Mouse (Mus musculus): ENCODE measurements around the gene Maff. TPM values are rescaled to one million over a fixed set of nuclear protein-coding genes. Genes with fewer than 3 reads are reported as not detected.

The Maff gene
- 1 to 10 TPM in 2 of 3 experiments, under 1 TPM in 1; 0.84 to 5.5 (median 1.5) TPM for polyA plus RNA-seq (2017; shearing (Covaris generic))

DNA sequence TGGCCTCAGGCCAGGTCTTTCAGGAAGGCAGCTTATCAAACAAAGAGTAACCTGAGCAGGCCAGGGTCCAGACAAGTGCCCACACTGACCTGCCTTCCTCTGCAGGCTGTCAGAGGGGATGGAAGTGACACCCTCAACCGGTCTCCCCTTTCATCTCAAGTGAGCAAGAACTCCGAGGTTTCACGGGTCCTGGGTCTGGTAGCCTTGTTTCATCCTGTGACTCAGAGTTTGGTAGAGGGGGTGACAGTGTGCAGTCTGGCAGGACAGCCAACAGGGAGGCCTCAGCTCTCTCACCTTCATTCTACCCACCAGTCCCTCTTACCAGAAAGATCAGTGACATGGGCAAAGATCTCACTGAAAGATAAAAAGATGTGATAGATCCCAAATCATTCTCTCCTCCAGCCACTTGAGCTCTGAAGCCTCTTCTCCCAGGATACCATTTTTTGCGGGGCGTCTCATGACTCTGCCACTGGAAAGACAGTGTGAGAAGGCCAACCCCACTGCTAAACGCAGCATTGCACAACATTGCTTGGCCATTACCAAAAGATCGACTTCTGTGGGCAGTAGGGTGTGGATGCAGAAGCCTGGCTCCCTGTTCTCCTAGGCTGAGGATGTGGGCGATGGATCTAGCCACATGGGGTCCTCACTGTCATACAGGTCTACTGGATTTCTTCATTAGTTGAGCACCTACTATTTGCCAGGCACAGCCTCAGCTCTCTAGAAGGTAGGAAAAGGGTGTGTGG lies at the start of gene Maff:
Gene Maff (plus strand): TSS at position 571 of the 743 bp plus-strand sequence.
- no peak for ATAC-seq

DNA sequence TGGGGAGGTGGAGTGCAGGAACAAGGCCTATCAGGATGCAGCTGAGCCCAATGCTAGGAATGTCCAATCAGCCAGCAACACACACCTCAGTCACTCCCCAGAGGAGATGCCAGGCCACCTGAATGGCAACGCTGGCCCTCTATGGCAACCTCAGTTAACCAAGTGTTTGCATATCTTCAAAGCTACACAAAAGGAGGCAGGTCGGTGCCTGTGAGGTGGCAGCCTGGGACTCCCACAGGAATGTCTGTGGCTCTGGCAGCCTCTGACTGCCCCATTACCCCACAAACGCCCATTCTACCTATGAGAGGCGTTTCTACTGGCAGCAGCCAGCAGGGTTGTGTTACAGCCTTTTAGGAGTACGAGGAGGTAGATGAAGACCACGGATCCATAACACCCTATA lies 47.9 kb upstream of the Maff start:
- no peak for ATAC-seq

DNA sequence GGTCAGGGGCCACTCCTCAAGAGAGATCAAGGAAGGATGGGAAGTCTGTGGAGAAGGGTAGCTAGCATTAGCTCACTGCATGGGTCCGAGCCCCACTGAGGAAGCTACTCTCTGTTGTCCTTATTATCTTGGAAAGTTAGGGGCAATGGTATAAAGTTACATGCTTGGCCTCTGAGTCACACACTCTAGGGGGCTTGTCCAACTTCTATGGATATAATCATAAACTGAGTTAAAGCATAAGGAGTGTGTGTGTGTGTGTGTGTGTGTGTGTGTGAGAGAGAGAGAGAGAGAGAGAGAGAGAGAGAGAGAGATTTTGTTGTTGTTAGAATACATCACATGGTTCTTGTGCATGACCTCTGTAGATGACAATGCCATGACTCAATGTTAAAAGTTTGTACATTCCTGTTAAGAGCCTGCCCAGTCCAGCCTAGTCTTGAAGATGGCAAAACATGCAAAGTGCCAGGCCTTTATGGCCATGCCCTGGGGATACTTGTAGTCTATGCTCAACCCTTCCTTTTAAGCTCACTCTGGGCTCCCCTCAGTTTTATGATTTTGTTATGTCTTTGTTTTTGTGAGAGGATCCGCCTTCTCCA lies 46.8 kb upstream of the Maff start:
- no peak for ATAC-seq

DNA sequence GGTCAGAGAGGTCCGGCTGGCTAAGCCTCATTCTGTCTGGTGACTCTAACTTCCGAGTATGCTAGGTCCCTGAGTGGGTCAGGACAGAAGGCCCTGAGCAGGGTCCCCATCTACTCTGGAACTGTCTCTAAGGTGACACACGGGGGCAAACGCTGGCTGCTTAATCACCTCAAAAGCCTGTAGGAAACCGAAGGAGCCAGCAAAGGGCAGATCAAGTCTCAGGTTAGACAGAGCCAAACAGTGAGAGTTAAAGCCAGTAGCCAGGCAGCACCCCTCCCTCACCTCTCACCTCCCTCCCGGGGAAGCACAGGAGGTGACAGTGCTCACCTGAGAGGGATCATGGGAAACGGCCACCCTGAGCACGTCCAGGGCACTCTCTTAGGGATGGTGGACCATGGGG lies 42.7 kb upstream of the Maff start:
- no peak for ATAC-seq

DNA sequence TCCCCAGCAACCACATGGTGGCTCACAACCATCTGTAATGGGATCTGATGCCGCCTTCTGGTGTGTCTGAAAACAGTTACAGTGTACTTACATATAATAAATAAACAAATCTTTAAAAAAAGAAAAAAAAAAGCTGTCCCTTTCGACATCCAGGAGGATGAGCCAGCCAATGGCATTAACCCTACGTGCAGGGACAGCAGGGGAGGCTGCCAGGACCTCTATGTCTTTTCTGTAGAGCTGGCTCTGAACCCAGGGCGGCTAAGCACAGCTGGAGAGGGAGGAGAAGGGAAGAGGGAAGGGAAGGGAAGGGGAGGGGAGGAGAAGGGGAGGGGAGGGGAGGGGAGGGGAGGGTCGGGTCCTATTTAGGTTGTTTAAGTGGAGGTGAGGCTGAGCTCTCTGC lies 41.6 kb upstream of the Maff start:
- ATAC-seq: no peak

DNA sequence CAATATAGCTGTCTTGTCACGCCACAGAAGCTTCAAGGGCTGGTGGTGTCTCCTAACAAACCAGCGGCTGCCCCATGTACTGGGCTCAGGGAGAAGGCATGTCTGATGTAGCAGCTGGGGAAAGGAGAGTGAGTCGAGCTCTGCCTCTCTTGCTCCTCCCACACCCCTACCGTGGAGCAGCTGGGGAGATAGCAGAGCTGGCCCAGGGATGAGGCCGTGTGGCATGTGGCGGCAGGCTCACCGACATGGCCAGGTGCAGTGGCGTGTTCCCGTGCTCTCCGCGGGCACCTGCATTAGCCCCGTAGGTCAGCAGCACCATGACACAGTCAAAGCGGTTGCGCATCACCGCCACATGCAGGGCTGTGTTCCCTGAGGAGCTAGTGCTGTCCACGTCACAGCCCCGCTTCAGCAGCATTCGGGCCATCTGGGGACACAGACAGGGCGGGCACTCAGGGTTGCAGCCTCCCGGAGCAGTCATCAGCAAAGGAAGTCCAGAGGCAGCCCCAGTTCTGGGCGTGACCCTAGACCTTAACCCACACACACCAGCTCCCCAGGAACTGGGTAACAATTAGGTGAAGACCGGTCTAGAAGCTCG lies 40.3 kb upstream of the Maff start:
- ATAC-seq: no peak

DNA sequence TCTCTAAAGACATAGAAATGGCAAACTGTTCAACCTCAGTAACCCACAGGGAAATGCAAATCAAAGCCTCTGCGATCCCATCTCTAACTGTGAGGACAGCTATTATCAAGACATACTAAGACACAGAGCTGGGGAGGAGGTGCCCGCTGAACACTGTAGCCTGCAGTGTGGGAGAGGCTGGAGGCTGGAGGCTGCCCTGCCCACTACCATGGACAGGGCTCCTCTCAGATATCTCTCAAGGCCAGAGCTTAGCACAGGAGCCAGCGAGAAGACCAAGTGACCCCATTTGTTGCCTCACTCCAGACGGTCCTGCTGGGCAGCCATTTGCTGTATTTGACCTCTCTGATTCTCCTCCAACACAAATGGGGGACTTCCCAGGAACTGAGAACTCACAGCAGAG lies 38.6 kb upstream of the Maff start:
- ATAC-seq: no peak

DNA sequence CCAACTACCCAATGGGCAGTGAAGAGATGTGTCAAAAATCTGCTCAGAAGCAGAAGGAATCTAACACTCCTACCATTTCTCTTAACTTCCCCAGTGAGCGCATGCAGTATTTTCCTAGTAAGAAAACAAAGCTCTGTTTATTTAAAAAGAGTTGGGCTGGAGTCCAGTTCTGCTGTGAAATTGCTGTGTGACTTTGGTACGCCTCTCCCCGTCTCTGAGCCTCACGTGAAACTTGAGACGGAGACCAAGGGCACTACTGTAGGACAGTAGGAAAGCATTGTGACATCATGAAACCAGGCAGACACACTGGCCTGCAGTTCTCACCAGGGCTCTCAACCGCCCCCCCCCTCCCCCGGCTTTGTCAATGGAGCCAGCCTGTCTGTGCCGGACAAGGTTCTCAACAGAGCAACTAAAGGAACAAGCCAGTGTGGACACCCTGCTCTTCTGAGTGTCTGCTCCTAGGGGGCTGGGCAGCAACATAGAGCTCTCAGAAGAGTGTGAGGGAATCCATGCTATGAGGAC lies 32.5 kb upstream of the Maff start:
- ATAC-seq: no peak

DNA sequence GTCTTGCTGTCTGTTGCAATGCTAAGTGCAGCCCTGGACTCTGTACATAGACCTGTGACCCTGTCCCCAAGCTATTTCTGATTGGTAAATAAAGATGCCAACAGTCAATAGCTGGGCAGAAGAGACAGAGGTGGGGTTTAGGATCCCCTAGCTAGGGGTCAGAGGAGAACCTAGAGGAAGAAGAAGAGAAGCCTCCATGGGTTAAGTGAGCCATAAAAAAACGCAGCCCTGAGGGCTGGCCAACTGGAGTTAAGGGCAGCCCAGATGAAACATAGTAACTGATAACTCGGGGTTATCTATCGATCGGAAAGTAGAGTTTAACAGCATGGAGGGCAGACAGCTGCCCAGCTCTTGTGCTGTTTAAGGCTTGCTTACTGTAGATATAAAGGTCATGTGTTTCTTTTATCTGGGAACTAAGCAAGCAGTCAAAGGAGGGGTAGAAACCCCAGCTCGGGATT lies 24.7 kb upstream of the Maff start:
- ATAC-seq: no peak

DNA sequence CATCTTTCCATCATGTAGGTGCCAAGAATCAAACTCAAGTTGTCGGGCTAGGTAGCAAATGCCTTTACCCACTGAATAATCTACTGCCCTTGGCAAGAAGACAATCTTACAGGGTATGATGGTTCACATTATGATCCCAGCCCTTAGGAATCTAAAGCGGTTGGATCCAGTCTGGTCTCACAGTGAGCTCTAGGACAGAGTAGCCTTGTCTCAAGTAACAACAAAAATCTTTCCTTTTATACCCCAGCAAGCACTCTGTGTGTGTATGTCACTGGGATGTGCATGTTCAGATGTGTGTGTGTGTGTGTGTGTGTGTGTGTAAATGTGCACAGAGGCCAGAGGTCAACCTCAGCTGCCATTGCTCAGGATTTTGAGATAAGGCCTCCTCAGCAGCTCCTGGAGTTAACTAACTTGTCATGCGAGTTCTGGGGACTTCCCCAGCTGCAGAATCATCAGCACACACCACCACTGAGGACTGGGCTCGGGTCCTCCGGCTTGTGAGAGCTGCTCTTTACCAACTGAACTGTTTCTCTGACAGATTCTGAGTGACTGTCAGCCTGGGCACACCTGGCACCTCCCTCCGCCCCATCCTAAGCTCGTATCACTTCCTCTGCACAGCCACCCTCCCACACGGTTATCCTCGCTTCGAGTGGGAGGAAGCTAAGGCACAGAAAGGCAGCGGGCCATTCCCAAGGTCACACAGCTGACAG lies 24.0 kb upstream of the Maff start:
- ATAC-seq: peak; percentile 53

DNA sequence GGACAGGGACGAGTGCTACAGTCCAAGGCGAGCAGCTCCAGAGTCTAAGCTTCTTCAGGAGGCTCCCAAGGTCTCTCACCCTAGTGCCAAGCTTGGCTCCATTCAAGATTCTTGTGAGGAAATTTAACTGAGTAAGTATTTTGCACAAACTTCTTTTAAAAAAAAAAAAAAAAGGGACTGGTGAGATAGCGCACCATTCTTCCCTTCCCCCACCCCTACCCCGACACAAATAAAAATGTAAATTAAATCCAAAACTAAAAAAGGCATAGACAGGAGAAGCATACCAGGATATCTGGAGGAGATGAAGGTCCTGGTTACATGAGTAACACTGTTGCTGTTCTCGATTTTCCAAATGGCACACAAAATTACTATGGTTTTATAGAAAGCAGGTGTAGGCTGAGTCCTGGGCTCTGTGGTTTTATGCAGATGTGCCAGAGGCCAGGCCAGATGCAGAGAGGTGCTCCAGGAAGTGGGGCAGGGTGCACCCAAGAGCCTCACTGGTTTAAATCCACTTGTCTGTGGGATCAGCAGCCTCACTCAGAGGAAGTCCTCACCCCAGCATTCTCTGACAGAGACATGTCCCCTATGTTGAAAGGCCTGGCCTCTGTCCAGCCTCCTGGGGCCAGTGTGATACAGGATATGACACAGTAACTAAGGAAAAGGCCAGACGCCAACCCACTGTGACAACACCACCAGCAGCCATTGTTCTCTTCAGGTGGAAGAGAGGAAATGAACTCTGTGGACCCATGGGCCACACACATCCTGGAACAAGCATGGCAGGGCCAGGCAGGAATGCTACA lies 23.2 kb upstream of the Maff start:
- peak; percentile 65 for ATAC-seq

DNA sequence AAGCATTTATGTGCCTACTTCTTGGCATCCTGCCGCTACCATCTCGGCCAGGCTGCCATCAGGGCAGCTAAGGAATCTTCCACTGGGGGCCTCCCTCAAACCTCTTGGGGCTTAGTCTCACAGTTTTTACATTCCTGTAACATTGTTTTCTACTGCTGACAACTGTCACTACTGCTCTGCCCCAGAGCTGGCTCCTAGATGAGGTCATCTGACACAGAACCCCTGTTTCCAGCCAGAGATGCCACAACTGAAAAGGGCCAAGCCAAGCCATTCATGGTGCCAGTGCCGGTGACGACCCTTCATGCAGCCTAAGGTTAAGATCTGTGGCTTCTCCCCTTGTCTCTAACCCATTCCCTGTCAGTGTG lies 22.6 kb upstream of the Maff start:
- no peak for ATAC-seq

DNA sequence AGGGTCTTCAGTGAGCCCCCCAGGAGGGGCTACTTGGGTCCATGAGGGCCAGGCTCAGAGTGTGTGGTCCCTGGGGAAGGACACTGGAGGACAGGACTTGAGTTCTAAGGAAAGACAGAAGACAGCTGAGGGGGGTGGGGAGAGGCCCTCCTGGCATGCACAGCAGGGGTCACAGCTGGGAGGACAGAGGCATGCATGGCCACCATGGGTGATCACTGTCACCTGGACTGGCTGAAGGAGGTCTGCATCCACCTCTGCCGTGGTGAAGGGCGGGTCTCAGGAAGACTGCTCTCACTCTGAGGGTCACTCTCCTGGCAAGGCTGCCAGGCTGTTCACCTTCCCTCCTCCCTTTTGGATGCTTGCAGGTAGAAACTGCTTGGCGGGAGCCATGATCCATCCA lies 22.0 kb upstream of the Maff start:
- ATAC-seq: no peak

DNA sequence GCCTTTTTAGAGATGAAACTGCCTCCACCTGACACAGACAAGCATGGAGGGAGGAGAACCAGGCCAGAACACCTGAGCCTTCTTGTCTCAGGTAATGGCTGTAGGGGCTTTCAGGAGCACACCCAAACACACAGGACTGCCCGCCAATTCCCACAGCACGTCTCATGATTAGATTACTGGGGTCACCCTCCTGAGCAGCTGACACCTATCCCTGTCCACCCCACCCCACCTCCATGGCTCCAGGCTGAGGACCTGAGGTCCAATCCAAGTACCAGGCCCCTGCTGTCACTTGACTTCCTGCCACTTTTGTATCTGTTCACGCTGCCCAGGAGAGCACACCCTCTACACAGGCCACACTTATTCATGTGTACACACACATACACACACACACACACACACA lies 20.7 kb upstream of the Maff start:
- ATAC-seq: no peak

DNA sequence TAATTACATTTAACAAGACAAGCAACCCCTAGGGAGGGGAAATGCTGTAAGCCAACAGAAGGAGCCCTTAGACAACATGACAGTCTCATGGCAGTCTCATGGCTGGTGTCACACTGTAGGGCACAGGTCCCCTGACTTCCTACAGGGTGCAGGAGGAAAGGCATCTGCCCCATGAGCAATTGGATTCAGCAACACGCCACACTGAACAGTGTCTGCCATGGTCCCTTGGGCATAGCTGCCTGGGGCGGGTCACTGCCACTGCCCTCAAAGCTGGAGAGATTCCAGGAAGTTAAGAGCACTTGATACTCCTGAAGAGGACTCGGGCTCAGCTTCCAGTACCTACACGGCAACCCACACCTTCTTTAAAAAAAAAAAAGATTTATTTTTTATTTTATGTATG lies 20.2 kb upstream of the Maff start:
- ATAC-seq: no peak

DNA sequence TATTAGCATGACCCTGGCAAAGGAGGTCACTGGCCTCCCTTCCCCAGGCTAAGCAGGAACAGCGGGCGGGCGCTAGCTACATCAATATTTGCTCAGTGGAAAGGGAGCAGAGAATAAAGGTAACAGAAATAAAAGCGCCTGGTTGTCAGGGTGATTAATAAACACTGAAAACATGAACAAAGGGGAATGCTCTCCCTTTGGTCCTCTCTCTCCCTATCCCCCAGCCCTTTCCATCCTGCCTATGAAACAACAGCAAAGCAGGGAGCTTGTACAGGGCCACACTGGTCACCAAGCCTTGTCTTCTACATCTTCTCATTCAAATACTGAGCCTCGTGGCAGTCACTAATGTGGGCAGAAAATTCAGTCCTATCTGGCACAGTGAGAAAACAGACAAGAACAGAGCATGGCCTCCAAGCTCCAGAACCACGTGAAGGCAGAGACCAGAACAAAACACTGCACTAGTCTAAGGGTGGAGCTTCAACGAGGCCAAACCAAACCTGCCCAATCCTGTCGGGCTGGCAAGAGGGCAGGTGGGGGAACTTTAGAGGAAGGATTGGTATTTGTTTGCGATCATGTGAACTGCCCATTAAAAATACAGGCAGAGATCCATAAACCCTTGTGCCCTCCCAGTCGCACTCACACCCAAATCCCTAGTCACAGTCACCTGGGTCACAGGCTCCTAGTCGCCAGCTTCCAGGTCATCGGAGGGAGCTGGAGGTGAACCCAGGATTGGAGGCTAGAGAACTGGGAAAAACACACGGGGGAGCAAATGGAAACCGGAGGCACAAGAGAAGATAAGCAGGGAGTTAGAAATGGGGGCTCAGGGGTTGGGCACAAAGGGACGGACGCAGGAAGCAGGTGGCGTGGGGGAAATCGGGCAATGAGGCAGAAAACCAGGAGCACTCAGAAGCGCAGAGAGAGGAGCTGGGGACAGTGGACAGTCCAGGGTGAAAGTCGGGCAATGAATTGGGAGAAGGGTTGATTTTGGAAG lies 19.2 kb upstream of the Maff start:
- peak; percentile 5 for ATAC-seq

DNA sequence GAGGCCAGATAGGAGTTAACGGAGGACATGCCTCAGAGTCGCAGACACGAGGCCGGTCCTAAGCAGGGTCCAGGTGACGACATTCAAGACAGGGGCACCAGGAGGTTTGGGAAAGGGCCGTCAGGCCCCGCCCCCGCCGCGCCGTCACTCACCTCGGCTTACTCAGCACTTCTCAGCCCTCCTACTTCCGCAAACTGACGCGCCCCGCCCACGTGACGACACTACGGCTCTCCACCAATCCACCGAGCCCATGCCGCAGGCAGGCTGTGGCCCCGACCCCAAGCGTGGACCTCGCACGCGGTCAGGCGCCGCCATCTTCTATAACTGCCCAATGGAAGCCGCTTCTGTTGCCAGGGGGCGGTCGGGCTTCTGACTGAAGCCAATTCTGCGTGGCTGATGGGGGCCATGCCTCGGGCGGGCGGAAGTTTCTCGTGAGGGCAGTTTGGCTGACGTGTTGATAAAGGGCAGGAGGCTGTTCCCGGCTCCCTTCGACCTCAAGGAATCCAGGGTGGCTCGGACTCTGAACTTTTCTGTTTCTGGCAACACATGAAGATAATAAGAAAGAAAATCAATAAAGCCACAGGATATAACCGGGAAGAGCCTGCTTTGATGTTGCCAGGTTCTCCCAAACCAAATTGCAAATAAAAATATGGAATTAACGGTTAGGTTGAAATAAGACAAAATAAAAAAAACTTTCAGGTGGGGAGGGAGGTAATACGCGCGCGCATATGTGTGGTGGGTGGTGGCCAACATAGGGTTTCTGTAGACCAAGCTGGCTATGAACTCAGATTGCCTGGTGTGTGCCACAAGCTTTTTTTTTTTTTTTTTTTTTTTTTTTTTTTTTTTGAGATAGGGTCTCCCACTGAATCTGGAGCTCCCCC lies 18.1 kb upstream of the Maff start, which contains the start of gene Pla2g6:
Gene Pla2g6 (minus strand): TSS at position 333 of the 881 bp plus-strand sequence.
- peak; percentile 82 for ATAC-seq

DNA sequence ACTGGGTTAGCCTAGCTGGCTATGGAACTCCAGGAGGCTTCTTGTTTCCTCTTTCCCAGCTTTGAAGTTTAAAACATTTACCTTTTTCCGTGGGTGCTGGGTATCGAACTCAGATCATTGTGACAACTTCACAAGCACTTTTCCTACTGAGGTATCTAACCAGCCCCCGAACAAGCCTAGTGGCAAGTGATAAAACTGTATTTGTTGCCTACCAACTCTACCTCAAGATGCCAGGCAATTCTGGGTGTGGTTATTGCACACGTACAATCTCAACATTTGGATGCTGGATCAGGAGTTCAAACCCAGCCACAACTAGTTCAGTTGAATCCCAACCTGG lies 17.5 kb upstream of the Maff start:
- no peak for ATAC-seq

DNA sequence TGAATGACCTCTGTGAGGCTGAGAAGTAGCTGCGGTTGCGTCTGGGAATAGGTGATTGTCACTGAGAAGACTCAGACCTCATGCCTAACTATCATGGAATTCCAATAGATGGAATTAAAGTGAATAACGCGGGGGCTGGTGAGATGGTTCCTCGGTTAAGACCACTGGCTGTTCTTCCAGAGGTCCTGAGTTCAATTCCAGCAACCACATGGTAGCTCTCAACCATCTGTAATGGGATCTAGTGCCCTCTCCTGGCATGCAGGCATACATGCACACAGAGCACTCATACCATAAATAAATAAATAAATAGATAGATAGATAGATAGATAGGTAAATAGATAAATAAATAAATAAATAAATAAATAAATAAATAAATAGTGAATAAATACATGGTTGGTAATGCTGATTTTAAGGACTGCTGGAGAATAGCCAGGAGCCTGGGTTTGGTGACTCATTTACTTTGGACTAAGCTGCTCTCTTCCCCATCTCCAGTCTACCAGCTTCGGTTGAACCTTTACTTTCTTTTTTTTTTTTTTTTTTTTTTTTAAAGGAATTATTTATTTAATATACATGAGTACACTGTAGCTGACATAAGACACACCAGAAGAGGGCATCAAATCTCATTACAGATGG lies 17.0 kb upstream of the Maff start:
- no peak for ATAC-seq

DNA sequence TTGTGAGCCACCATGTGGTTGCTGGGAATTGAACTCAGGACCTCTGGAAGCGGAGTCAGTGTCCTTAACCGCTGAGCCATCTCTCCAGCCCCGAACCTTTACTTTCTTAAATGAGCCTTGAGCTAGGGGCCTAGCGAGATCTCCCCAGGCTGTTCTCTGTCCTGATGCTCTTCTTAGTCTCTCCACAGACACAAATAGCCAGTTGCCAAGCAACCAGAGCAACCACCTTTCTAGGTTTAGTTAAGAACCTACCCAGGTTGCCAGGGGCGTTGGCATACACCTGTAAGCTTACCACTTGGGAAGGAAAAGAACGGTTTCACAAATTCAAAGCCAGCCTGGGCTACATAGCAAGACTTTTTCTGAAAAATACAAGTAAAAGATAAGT lies 16.4 kb upstream of the Maff start:
- ATAC-seq: no peak

Data from inflammation-experienced regulatory T-cells, adult 6 months (primary cell).